In the genomic region with DNA sequence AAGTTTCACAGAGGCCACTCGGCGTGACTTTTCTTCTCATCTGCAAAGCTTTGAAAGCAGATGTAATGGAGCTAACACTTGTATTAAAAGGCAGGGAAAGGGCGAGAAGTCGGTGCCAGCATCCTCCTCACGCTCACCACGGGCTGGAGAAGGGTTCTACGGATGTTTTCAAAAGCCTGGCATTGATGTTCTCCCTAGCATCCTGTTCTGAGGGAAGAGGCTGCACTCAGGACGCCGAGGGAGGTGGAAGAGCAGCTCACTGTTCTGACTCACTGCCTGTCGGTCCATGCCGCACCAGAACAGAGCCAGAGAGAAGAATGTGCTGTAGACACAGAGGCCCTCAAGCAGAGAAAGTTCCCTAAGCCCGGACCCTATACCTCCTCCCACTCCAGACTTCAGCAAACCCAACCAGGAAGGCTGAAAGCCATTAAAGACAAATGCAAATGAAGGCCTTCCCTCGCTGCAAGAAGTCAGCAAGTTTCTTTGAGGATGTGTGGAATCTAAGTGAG, we compare ENCODE assay signal across 21 mouse cellular contexts. TPM values are rescaled to one million over a fixed set of nuclear protein-coding genes. Genes with fewer than 3 reads are reported as not detected.
A peak's percentile ranks its signal among the peaks of the same experiment; 100 is the strongest.
DNase-seq lines count a peak whose midpoint lies in the region; ATAC-seq and TF ChIP-seq lines count a peak whose summit lies in the region.
"Had no signal": no experiment of that assay in that cellular context is flagged by ENCODE, and none has a peak within 500 bp of the region (broad histone marks: within the 10 kb centered on the region; RNA-seq: fewer than 3 reads in every experiment).

No protein-coding gene starts in this region.

- no peak for TF ChIP-seq CTCF in forebrain, postnatal 0 days (IDR thresholded peaks at IDR 0.05; ENCODE audit: low read depth)
- TF ChIP-seq CTCF in kidney, postnatal 0 days (IDR thresholded peaks at IDR 0.05; ENCODE audit: low read depth), result no peak

- no peak overlapping the region for H3K4me2 ChIP-seq in forebrain, postnatal 0 days (ENCODE audit: low read depth)
- no peak overlapping the region for H3K4me2 ChIP-seq in kidney, postnatal 0 days (ENCODE audit: low read length)
- H3K4me2 ChIP-seq in embryonic facial prominence, embryonic 15.5 days (replicated peaks), result no peak overlapping the region
- H3K4me2 ChIP-seq: heart, embryonic 11.5 days; liver, embryonic 13.5 days; midbrain, embryonic 15.5 days; neural tube, embryonic 12.5 days had no signal

- WGBS in forebrain, embryonic 10.5 days, result 60% methylated on average over 13 of the region's 13 CpGs
- WGBS in forebrain, postnatal 0 days, result 58% methylated on average over 13 of the region's 13 CpGs
- 50% methylated on average over 13 of the region's 13 CpGs for WGBS in kidney, postnatal 0 days
- WGBS in embryonic facial prominence, embryonic 15.5 days, result 36% methylated on average over 13 of the region's 13 CpGs

- no peak for DNase-seq in forebrain, embryonic 10.5 days (ENCODE audit: extremely low spot score, low spot score)
- no peak for DNase-seq in forebrain, postnatal 0 days
- peak; percentile 36 for DNase-seq in kidney, postnatal 0 days (ENCODE audit: low spot score)
- no peak for DNase-seq in kidney, postnatal 14 days
- peak; percentile 77 for DNase-seq in NIH3T3 (ENCODE audit: low read depth)
- DNase-seq in neural tube, embryonic 10.5 days (ENCODE audit: extremely low spot score, low spot score), result no peak
- no peak for DNase-seq in cerebellum, adult 9-11 months
- DNase-seq: cerebellum, adult 11 months; gastrocnemius, postnatal 25 days; heart, postnatal 4 days; liver, embryonic 13.5 days; right cerebral cortex, postnatal 4 days; thymus, postnatal 36 days had no signal

- no peak overlapping the region for H3K9ac ChIP-seq in forebrain, postnatal 0 days
- no peak overlapping the region for H3K9ac ChIP-seq in kidney, postnatal 0 days (ENCODE audit: low read depth, low read length)
- no peak overlapping the region for H3K9ac ChIP-seq in embryonic facial prominence, embryonic 15.5 days
- H3K9ac ChIP-seq: liver, embryonic 13.5 days; midbrain, embryonic 15.5 days; neural tube, embryonic 12.5 days had no signal

- no peak overlapping the region for H3K4me3 ChIP-seq in forebrain, embryonic 10.5 days
- H3K4me3 ChIP-seq in forebrain, postnatal 0 days (ENCODE audit: low read depth, low read length), result no peak overlapping the region
- no peak overlapping the region for H3K4me3 ChIP-seq in kidney, postnatal 0 days (replicated peaks; ENCODE audit: low read depth, low read length)
- H3K4me3 ChIP-seq in embryonic facial prominence, embryonic 15.5 days (replicated peaks), result no peak overlapping the region
- H3K4me3 ChIP-seq: erythroblast, embryonic 14.5 days; liver, embryonic 13.5 days; midbrain, embryonic 15.5 days; neural tube, embryonic 12.5 days had no signal

- ATAC-seq in forebrain, postnatal 0 days, result no peak
- 0 out of 2 replicates have a peak, but pooled peaks have one; percentile 33 for ATAC-seq in kidney, postnatal 0 days (replicated peaks; ENCODE audit: low FRiP score, low read depth)
- ATAC-seq in embryonic facial prominence, embryonic 15.5 days (ENCODE audit: insufficient number of reproducible peaks, low FRiP score, low TSS enrichment, low read depth), result 0 out of 2 replicates have a peak, but pooled peaks have one; percentile 45
- ATAC-seq: intestine, postnatal 0 days had no signal

- H3K36me3 ChIP-seq in forebrain, embryonic 10.5 days (replicated peaks), result peaks cover 45% of the 10 kb centered on the region
- H3K36me3 ChIP-seq in forebrain, postnatal 0 days (ENCODE audit: insufficient read depth), result no peaks in the 10 kb centered on the region
- peaks cover 24% of the 10 kb centered on the region for H3K36me3 ChIP-seq in kidney, postnatal 0 days (ENCODE audit: insufficient read depth, low read length)
- peaks cover 28% of the 10 kb centered on the region for H3K36me3 ChIP-seq in embryonic facial prominence, embryonic 15.5 days
- H3K36me3 ChIP-seq: midbrain, embryonic 15.5 days had no signal

- H3K4me1 ChIP-seq in forebrain, embryonic 10.5 days, result peaks cover 22% of the 10 kb centered on the region
- no peaks in the 10 kb centered on the region for H3K4me1 ChIP-seq in forebrain, postnatal 0 days (ENCODE audit: insufficient read depth)
- peaks cover 4% of the 10 kb centered on the region; the same call in 1 of the 2 replicates for H3K4me1 ChIP-seq in kidney, postnatal 0 days (replicated peaks; ENCODE audit: insufficient read depth, low read length)
- peaks cover 20% of the 10 kb centered on the region for H3K4me1 ChIP-seq in embryonic facial prominence, embryonic 15.5 days
- H3K4me1 ChIP-seq: midbrain, embryonic 15.5 days had no signal

- H3K27ac ChIP-seq in forebrain, embryonic 10.5 days, result 0 out of 2 replicates have a peak overlapping the region, but pooled peaks have one; percentile 25
- no peak overlapping the region for H3K27ac ChIP-seq in forebrain, postnatal 0 days (ENCODE audit: low read depth, low read length)
- H3K27ac ChIP-seq in kidney, postnatal 0 days, result peak overlapping the region; percentile 28; the same call in 1 of the 2 replicates
- H3K27ac ChIP-seq in embryonic facial prominence, embryonic 15.5 days (replicated peaks), result peak overlapping the region; percentile 75
- H3K27ac ChIP-seq: liver, embryonic 13.5 days; macrophage; midbrain, embryonic 15.5 days; neural tube, embryonic 12.5 days had no signal

- no peaks in the 10 kb centered on the region for H3K27me3 ChIP-seq in forebrain, embryonic 10.5 days (ENCODE audit: poor library complexity, severe bottlenecking)
- H3K27me3 ChIP-seq in forebrain, postnatal 0 days (ENCODE audit: insufficient read depth, low read length), result no peaks in the 10 kb centered on the region
- H3K27me3 ChIP-seq in kidney, postnatal 0 days (ENCODE audit: insufficient read depth, low read length), result no peaks in the 10 kb centered on the region
- no peaks in the 10 kb centered on the region for H3K27me3 ChIP-seq in embryonic facial prominence, embryonic 15.5 days
- H3K27me3 ChIP-seq: CH12.LX; liver, embryonic 13.5 days; midbrain, embryonic 15.5 days; neural tube, embryonic 12.5 days had no signal

- H3K9me3 ChIP-seq in forebrain, embryonic 10.5 days, result no peaks in the 10 kb centered on the region
- no peaks in the 10 kb centered on the region for H3K9me3 ChIP-seq in forebrain, postnatal 0 days (ENCODE audit: low read length)
- H3K9me3 ChIP-seq in kidney, postnatal 0 days (replicated peaks; ENCODE audit: low read length), result no peaks in the 10 kb centered on the region
- H3K9me3 ChIP-seq in embryonic facial prominence, embryonic 15.5 days (replicated peaks), result no peaks in the 10 kb centered on the region
- H3K9me3 ChIP-seq: liver, embryonic 13.5 days; midbrain, embryonic 15.5 days; neural tube, embryonic 12.5 days had no signal

RNA-seq across cellular contexts. Expression of gene Efhc1, which starts 46.5 kb away (rescaled TPM):
- 1.3 and 2.1 TPM in 2 replicates for polyA plus RNA-seq in forebrain, embryonic 10.5 days (2016; fragmentation: Nextera tagmentation; extraction: Ambion mirVana)
- total RNA-seq in forebrain, postnatal 0 days (2014; rRNA removed), result 3.0 and 7.6 TPM in 2 replicates
- 2.2 and 3.1 TPM in 2 replicates for polyA plus RNA-seq in forebrain, postnatal 0 days (2015; fragmentation: Nextera tagmentation; extraction: Ambion mirVana)
- 2.0 and 2.7 TPM in 2 replicates for polyA plus RNA-seq in kidney, postnatal 0 days (2015; fragmentation: Nextera tagmentation; extraction: Ambion mirVana)
- polyA plus RNA-seq in embryonic facial prominence, embryonic 15.5 days (2015; fragmentation: Nextera tagmentation; extraction: Ambion mirVana), result 9.6 and 17.9 TPM in 2 replicates
- total RNA-seq: CH12.LX had no signal
- polyA plus RNA-seq: erythroblast, embryonic 14.5 days had no signal

Comparison
In these comparisons a context has a peak if more than half of its experiments do, and no peak if none do; other contexts are left out.
1. DNase-seq: peak in kidney, postnatal 0 days (single experiment) and NIH3T3 (single experiment); none in forebrain, embryonic 10.5 days (single experiment), forebrain, postnatal 0 days (single experiment), kidney, postnatal 14 days (single experiment), neural tube, embryonic 10.5 days (single experiment) and cerebellum, adult 9-11 months (single experiment).